Mouse (Mus musculus) embryonic facial prominence, embryonic 12.5 days (tissue): ENCODE data around the gene Kirrel3. TPM values are rescaled to one million over a fixed set of nuclear protein-coding genes. Genes with fewer than 3 reads are reported as not detected.

Experiments used
- ATAC-seq: fragments of 200-750 bp; cut with Nextera tagmentation; 2 replicates; pipeline ENCODE4 v1.8.0; 2017; ENCODE audit not compliant: insufficient number of reproducible peaks, insufficient read depth, low FRiP score, low TSS enrichment
- H3K27ac ChIP-seq: fragments of 300-500 bp; sonication (generic); 2 replicates; pipeline ENCODE4 v1.5.1; 2016; ENCODE audit warnings: mild to moderate bottlenecking
- H3K27me3 ChIP-seq: fragments of 300-500 bp; sonication (generic); 2 replicates; pipeline ENCODE4 v1.6.1; 2016; ENCODE audit warnings: mild to moderate bottlenecking, moderate library complexity
- H3K36me3 ChIP-seq: fragments of 300-500 bp; sonication (generic); 2 replicates; pipeline ENCODE4 v1.6.1; 2016; ENCODE audit warnings: mild to moderate bottlenecking
- H3K4me1 ChIP-seq: fragments of 300-500 bp; sonication (generic); 2 replicates; pipeline ENCODE4 v1.6.1; 2016
- H3K4me2 ChIP-seq: fragments of 300-500 bp; sonication (generic); replicated peaks from 2 replicates; pipeline ENCODE4 v1.6.1; 2016; ENCODE audit warnings: mild to moderate bottlenecking, moderate library complexity
- H3K4me3 ChIP-seq: fragments of 300-500 bp; sonication (generic); 2 replicates; pipeline ENCODE4 v1.5.1; 2016; ENCODE audit warnings: mild to moderate bottlenecking
- H3K9ac ChIP-seq: fragments of 300-500 bp; sonication (generic); 2 replicates; pipeline ENCODE4 v1.6.1; 2016; ENCODE audit warnings: mild to moderate bottlenecking, moderate library complexity
- H3K9me3 ChIP-seq: fragments of 300-500 bp; sonication (generic); 2 replicates; pipeline ENCODE4 v1.6.1; 2016; ENCODE audit warnings: mild to moderate bottlenecking, moderate library complexity
- WGBS: fragments of 180-500 bp; shearing (Covaris S2); methylation state at CpG from one replicate; pipeline ENCODE4 v1.1.7; 2016; 5-methylcytosine and 5-hydroxymethylcytosine counted together
- polyA plus RNA-seq: library from polyadenylated mRNA; unstranded; fragments of >200 nt; fragmentation: Nextera tagmentation; extraction: Ambion mirVana; gene quantifications from 2 replicates; pipeline ENCODE4 v1.2.1, GENCODE M21; 2016

Gene Kirrel3
- polyA plus RNA-seq, 1 experiment from 2014 or later, result 7.9 TPM

- no peak overlapping the region for H3K4me3 ChIP-seq
- H3K9ac ChIP-seq, result no peak overlapping the region
- WGBS, result 56% methylated on average over 5 of the region's 5 CpGs
- no peaks in the 10 kb centered on the region for H3K9me3 ChIP-seq
- no peaks in the 10 kb centered on the region for H3K36me3 ChIP-seq
- H3K4me1 ChIP-seq, result no peaks in the 10 kb centered on the region
- no peak overlapping the region for H3K4me2 ChIP-seq
- H3K27me3 ChIP-seq, result no peaks in the 10 kb centered on the region
- ATAC-seq, result no peak
- no peak overlapping the region for H3K27ac ChIP-seq
Measured at GRCm38 (mm10) chr9:34847664-34848063, 362.0 kb downstream of the Kirrel3 start.

GRCm38 (mm10) chr9:34851136-34851535, 365.4 kb downstream of the Kirrel3 start:
- no peak for ATAC-seq
- Histone ChIP-seq H3K9ac (no peak overlapping the region), H3K4me1 (no peaks in the 10 kb centered on the region), H3K36me3 (no peaks in the 10 kb centered on the region), H3K9me3 (no peaks in the 10 kb centered on the region), H3K27me3 (no peaks in the 10 kb centered on the region), H3K4me3 (no peak overlapping the region), H3K27ac (no peak overlapping the region), H3K4me2 (no peak overlapping the region)
- WGBS, result 85% methylated on average over 4 of the region's 4 CpGs

- WGBS, result 62% methylated on average over 9 of the region's 9 CpGs
- H3K4me3 ChIP-seq, result no peak overlapping the region
- H3K9me3 ChIP-seq, result no peaks in the 10 kb centered on the region
- H3K27ac ChIP-seq, result no peak overlapping the region
- no peak overlapping the region for H3K9ac ChIP-seq
- no peak for ATAC-seq
- H3K36me3 ChIP-seq, result no peaks in the 10 kb centered on the region
- no peaks in the 10 kb centered on the region for H3K27me3 ChIP-seq
- H3K4me1 ChIP-seq, result no peaks in the 10 kb centered on the region
- H3K4me2 ChIP-seq, result no peak overlapping the region
Measured at GRCm38 (mm10) chr9:34857575-34857974, 371.9 kb downstream of the Kirrel3 start.

GRCm38 (mm10) chr9:34858071-34858470, 372.4 kb downstream of the Kirrel3 start:
- no peaks in the 10 kb centered on the region for H3K9me3 ChIP-seq
- no peaks in the 10 kb centered on the region for H3K36me3 ChIP-seq
- no peak overlapping the region for H3K9ac ChIP-seq
- H3K27ac ChIP-seq, result no peak overlapping the region
- no peak overlapping the region for H3K4me2 ChIP-seq
- no peak for ATAC-seq
- no peaks in the 10 kb centered on the region for H3K4me1 ChIP-seq
- no peaks in the 10 kb centered on the region for H3K27me3 ChIP-seq
- no peak overlapping the region for H3K4me3 ChIP-seq
- WGBS, result 92% methylated on average over 10 of the region's 10 CpGs

GRCm38 (mm10) chr9:34860934-34861333, 375.2 kb downstream of the Kirrel3 start:
- Histone ChIP-seq H3K4me2 (no peak overlapping the region), H3K4me1 (no peaks in the 10 kb centered on the region), H3K4me3 (no peak overlapping the region), H3K36me3 (no peaks in the 10 kb centered on the region), H3K27me3 (no peaks in the 10 kb centered on the region), H3K27ac (no peak overlapping the region), H3K9ac (no peak overlapping the region), H3K9me3 (no peaks in the 10 kb centered on the region)
- 19% methylated on average over 4 of the region's 4 CpGs for WGBS
- ATAC-seq, result no peak

GRCm38 (mm10) chr9:34861775-34862174, 376.1 kb downstream of the Kirrel3 start:
- 62% methylated on average over 2 of the region's 2 CpGs for WGBS
- Histone ChIP-seq H3K4me1 (no peaks in the 10 kb centered on the region), H3K4me3 (no peak overlapping the region), H3K27ac (no peak overlapping the region), H3K36me3 (no peaks in the 10 kb centered on the region), H3K27me3 (no peaks in the 10 kb centered on the region), H3K9ac (no peak overlapping the region), H3K9me3 (no peaks in the 10 kb centered on the region), H3K4me2 (no peak overlapping the region)
- ATAC-seq, result no peak

- H3K27me3 ChIP-seq, result no peaks in the 10 kb centered on the region
- 85% methylated on average over 6 of the region's 6 CpGs for WGBS
- no peaks in the 10 kb centered on the region for H3K36me3 ChIP-seq
- H3K4me1 ChIP-seq, result no peaks in the 10 kb centered on the region
- H3K4me3 ChIP-seq, result no peak overlapping the region
- no peak overlapping the region for H3K27ac ChIP-seq
- no peak overlapping the region for H3K9ac ChIP-seq
- no peak overlapping the region for H3K4me2 ChIP-seq
- ATAC-seq, result no peak
- H3K9me3 ChIP-seq, result no peaks in the 10 kb centered on the region
Measured at GRCm38 (mm10) chr9:34865606-34866005, 379.9 kb downstream of the Kirrel3 start.

GRCm38 (mm10) chr9:34871316-34871966, 385.7 kb downstream of the Kirrel3 start:
- no peak for ATAC-seq
- H3K27ac ChIP-seq, result no peak overlapping the region
- H3K9me3 ChIP-seq, result no peaks in the 10 kb centered on the region
- 60% methylated on average over 15 of the region's 15 CpGs for WGBS
- H3K36me3 ChIP-seq, result no peaks in the 10 kb centered on the region
- no peak overlapping the region for H3K4me2 ChIP-seq
- H3K4me1 ChIP-seq, result no peaks in the 10 kb centered on the region
- no peaks in the 10 kb centered on the region for H3K27me3 ChIP-seq
- no peak overlapping the region for H3K9ac ChIP-seq
- H3K4me3 ChIP-seq, result no peak overlapping the region

- no peaks in the 10 kb centered on the region for H3K27me3 ChIP-seq
- H3K4me3 ChIP-seq, result no peak overlapping the region
- no peak for ATAC-seq
- WGBS, result 85% methylated on average over 6 of the region's 6 CpGs
- no peaks in the 10 kb centered on the region for H3K36me3 ChIP-seq
- no peaks in the 10 kb centered on the region for H3K4me1 ChIP-seq
- no peak overlapping the region for H3K4me2 ChIP-seq
- no peak overlapping the region for H3K9ac ChIP-seq
- no peaks in the 10 kb centered on the region for H3K9me3 ChIP-seq
- no peak overlapping the region for H3K27ac ChIP-seq
Measured at GRCm38 (mm10) chr9:34875238-34875637, 389.5 kb downstream of the Kirrel3 start.

- no peaks in the 10 kb centered on the region for H3K36me3 ChIP-seq
- H3K27me3 ChIP-seq, result no peaks in the 10 kb centered on the region
- 62% methylated on average over 3 of the region's 3 CpGs for WGBS
- no peak overlapping the region for H3K27ac ChIP-seq
- H3K9ac ChIP-seq, result no peak overlapping the region
- H3K4me1 ChIP-seq, result no peaks in the 10 kb centered on the region
- no peak overlapping the region for H3K4me2 ChIP-seq
- H3K9me3 ChIP-seq, result no peaks in the 10 kb centered on the region
- ATAC-seq, result no peak
- H3K4me3 ChIP-seq, result no peak overlapping the region
Measured at GRCm38 (mm10) chr9:34877186-34877585, 391.5 kb downstream of the Kirrel3 start.

- H3K36me3 ChIP-seq, result no peaks in the 10 kb centered on the region
- no peak overlapping the region for H3K27ac ChIP-seq
- no peak overlapping the region for H3K4me3 ChIP-seq
- ATAC-seq, result no peak
- WGBS, result 63% methylated on average over 3 of the region's 3 CpGs
- H3K4me2 ChIP-seq, result no peak overlapping the region
- H3K4me1 ChIP-seq, result no peaks in the 10 kb centered on the region
- H3K27me3 ChIP-seq, result no peaks in the 10 kb centered on the region
- no peak overlapping the region for H3K9ac ChIP-seq
- H3K9me3 ChIP-seq, result no peaks in the 10 kb centered on the region
Measured at GRCm38 (mm10) chr9:34877799-34878198, 392.1 kb downstream of the Kirrel3 start.

- Histone ChIP-seq H3K9me3 (no peaks in the 10 kb centered on the region), H3K4me2 (no peak overlapping the region), H3K27me3 (no peaks in the 10 kb centered on the region), H3K9ac (no peak overlapping the region), H3K36me3 (no peaks in the 10 kb centered on the region), H3K4me1 (no peaks in the 10 kb centered on the region), H3K4me3 (no peak overlapping the region), H3K27ac (no peak overlapping the region)
- WGBS, result 29% methylated on average over 5 of the region's 5 CpGs
- ATAC-seq, result no peak
Measured at GRCm38 (mm10) chr9:34881750-34882149, 396.1 kb downstream of the Kirrel3 start.

- no peak overlapping the region for H3K9ac ChIP-seq
- H3K4me1 ChIP-seq, result no peaks in the 10 kb centered on the region
- H3K27ac ChIP-seq, result no peak overlapping the region
- WGBS, result 8% methylated on average over 2 of the region's 2 CpGs
- no peaks in the 10 kb centered on the region for H3K36me3 ChIP-seq
- H3K4me2 ChIP-seq, result no peak overlapping the region
- H3K4me3 ChIP-seq, result no peak overlapping the region
- ATAC-seq, result no peak
- no peaks in the 10 kb centered on the region for H3K9me3 ChIP-seq
- H3K27me3 ChIP-seq, result no peaks in the 10 kb centered on the region
Measured at GRCm38 (mm10) chr9:34882211-34882610, 396.5 kb downstream of the Kirrel3 start.
